Mouse (Mus musculus): ENCODE data around the gene Hsd17b7.
A peak's percentile ranks its signal among the peaks of the same experiment; 100 is the strongest.

Gene Hsd17b7

DNA sequence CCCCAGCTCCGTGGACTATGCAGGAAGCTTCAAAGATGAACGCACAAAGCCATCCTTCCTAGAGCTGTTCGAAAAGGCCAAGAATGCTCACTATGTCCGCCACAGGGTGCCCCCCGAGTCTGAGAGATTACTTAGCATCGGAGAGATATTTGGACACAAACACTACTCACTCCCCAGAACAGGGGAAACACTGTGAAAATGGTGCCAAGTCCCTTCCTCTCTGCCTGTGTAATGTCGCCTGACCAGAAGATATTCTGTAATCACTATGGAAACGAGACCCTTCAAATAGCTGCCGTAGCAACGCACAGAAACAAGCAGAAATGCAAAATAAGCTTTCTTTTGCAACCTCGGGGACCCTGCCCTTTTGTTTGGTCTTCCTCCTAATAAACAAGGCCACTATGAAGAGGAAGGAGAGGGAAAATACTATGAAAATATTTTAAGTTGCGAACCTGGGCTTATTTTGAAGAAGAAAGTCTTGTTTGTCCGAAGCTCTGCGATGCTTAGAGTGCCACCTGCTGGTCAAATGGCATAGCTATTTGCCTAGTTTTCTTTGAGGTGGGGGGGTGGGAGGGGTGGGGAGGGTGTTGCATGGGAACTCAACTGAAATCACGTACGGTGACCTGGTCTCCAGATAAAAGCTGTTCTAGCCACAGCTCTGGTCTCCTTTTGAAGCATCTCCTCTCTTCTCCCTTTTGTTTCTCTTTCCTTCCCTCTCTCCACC, 34.9 kb downstream of the Hsd17b7 start:
- DNase-seq: peak in 1 of 2 experiments; percentile 12

DNA sequence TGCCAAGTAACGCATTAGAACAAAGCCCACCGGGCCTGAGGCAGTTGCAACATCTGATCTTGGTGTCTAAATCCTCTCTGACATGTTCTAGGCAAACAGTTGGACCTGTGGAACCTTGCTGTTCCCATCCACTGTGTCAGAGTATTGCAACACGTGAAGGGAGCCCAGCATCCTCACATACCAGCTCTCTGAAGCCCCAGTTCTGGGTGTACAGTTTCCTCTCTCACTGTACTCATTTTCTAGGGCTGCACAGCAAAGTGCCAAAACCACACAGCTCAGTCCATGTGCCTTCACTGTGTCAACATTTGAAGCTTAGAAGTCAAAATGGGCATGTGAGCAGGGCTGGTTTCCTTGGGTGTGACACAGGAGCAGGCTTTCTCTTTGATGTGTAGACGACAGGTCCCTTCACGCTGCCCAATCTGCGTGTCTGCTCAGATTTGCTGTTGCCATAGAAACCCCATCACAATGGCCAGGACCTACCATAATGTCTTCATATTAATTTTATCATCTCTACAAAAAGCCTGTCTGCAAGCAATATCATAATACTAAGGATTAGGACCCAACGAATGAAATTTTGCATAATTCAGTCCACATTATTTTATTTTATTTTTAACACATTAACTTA, 36.8 kb downstream of the Hsd17b7 start:
- DNase-seq: no peak

DNA sequence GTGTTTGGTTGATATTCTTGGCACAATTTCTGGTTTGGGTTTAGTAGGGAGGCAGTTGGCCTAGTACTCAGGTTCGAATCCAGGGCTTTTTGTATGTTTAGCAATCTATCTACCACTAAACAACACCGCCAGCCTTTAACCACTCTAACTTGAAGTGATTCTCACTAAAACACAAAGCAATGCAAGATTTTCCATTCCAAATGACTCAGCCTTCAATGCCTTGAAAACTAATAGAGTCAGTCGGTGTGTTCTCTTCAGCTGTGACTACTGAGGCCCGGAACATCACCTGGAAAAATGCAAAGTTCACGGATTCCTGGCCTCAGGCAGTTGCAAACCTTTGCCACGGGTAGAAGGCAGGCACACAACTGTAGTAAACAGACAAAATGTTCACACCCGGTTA, 37.3 kb downstream of the Hsd17b7 start:
- DNase-seq: no peak

DNA sequence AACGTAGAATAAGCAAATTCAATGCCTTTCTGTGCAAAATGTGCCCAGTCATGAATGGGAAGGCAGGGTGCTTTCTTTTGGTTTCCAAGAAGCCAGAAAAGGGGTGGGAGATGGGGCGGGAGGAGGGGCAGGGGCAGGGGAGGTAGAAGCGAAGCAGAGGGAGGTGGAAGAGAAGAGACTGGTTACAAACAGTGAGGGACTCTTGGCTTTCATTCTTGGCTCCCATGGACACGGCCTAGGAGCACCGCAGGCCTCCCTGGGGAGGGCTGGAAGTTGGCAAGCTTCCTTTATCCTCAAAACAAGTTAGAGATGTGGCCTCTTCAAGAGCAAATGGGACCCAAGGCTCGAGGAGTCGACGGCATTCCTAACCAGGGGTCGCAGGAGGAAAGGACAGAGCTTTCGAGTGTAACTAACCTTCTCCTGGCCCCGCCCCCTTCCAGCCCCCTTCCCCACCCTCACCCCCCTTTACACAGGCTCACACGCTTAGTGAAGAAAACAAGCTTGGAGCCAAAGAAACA, 40.5 kb downstream of the Hsd17b7 start, which contains the start of gene Ccdc190:
Gene Ccdc190 (plus strand): TSS at position 195 of the 518 bp plus-strand sequence.
- no peak for DNase-seq

DNA sequence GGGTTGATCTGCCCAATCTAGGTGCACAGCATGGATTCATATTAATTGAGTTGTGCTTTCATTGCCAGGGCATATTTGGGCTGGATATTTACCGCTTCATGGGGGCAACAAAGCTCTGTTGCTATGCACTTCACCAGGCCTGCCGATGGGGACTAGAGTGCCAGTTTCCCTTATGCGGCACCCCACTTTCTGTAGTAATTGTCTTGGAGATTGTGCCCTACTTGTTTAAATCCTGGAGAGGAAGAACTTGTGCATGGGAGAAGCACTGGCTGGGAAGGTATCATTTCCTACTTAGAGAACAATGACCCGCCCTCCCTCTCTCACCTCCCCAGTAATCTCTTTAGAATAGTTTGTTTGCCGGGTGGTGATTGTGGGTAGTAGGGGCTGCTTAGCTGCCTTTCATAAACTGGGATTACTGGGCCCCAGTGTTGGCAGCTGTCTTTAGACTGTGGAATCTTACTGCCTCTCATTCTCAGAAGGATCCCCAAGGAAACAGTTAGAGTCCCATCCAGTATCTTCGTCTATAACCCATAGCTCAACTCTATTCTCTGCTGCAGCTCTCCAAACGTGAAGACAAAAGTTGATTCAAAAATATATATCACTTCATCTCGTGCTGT, 41.2 kb downstream of the Hsd17b7 start:
- DNase-seq: no peak

DNA sequence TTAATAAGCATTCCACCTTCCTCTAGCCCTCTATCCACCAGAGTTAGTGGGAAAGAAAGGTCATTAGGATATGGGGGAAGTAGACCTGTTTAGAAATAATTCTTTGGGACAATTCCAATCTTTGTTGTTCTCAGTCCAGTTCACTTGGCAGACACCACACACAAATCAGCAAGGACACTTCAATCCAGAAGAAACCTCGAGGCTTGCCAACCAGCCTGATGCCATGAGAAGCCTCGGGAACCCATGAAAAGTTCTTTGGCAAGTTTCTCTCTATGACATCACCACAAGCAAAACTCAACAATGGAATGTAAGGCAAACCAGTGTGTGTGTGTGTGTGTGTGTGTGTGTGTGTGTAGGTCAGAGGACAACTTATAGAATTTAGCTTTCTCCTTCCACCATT, 44.5 kb downstream of the Hsd17b7 start:
- DNase-seq: no peak

DNA sequence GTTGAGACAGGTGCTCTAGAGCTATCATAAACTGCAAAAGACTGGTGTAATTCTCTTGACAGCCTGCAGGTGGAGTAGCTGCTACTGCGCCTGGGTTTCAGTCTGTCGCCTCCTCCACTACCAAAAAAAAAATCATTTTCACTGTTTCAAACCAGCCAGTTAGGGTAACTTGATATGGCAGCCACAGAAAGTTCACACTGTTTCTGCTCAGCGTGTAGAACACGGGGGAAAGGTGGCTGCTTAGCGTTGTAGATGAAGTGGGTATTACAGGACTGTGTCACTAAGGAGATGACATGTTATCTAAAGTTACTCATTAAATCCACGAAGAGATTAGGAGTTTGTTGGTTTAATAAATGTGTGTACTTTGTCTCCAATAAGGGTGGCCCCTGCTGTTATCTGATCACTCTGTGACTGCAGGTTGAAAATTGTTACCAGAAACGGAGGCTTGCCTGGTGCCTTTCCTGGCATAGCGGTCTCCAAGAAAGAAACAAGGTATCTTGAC, 47.3 kb downstream of the Hsd17b7 start:
- DNase-seq: no peak

DNA sequence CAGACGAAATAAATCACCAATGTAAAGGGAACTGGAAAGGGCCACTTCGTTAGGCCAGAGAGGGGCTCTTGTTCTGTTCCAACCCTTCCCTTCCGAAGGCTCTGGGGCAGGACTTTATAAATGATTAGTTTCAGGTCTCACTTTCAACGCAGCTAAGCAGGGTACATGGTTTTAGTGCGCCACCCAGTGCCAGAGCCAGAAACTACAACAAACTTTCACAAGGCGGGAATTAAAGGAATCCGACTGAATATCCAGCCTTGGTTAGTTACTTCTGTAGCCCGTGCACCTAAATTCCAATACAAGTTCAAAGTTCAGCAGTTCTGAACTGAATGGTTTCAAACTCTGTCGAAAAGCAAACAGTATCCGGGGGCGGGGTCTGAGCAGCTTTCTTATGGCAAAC, 49.8 kb downstream of the Hsd17b7 start:
- peak; percentile 8 to 24 for DNase-seq

DNA sequence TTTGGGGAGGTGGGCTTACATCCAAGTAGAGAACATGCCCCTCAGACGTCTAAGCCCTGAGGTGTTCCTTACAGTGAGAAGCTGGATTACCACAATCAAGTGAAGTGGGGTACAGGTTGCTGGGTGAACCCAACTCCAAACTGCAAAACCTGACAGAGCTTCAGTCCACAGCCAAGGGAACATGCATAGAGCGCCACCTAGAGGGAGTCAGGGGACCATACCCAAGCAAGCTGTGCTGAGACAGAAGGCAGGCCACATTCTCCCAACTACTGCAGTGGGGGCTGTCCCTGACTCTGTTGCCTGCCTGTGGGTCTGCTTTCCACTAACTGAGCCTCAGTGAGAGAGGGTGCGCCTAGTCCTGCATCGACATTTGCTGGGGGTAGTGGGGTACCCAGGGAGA, 51.0 kb downstream of the Hsd17b7 start:
- no peak for DNase-seq

DNA sequence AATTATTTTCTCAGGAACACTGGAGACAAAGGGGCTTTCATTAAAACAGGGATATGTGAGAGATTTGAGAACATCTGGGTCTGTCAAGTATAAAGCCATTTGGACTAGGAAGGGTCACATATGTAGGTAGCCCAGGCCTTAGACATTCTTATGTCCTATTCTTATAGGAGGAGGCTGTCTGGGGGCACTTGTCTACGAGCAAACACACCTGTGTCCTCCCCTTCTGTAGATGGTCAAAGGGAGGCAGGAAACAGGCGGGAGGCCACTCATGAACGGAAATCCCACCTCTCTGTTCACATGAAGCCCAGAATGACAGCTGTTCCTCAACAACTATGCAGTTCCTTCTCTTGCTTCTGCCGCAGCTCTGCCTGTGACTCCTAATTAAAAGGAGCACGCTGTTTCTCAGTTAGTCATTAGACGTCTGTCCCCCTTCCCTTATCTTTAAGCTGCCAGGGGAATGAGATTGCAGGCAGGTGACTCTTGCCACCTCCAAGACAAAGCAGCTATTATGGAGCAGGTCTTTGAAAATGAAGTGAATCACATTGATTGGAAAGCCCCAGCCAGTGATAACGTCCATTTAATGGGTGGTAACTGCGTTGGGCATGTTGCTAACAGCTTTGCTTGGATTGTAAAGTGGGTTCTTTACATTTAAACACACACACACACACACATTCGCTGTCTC, 51.8 kb downstream of the Hsd17b7 start:
- no peak for DNase-seq

DNA sequence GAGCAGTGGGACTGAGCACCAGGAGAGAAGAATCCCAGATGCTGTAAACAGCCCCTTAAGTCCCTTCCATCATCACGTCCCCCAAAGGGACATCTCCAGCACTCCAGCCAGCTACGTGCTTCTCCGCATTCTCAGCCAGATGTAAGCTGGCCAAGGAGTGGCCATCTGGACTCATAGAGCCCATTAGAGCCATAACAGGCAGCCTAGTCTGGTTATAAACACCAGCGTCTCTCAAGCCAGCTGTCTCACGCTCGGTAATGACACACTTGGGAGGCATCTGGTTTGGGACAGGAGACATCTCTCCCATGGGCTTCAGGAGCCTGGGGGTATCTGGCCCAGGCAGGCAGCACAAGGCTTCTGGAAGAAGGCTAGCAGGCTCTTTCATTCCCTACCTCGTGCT, 52.4 kb downstream of the Hsd17b7 start:
- no peak for DNase-seq

DNA sequence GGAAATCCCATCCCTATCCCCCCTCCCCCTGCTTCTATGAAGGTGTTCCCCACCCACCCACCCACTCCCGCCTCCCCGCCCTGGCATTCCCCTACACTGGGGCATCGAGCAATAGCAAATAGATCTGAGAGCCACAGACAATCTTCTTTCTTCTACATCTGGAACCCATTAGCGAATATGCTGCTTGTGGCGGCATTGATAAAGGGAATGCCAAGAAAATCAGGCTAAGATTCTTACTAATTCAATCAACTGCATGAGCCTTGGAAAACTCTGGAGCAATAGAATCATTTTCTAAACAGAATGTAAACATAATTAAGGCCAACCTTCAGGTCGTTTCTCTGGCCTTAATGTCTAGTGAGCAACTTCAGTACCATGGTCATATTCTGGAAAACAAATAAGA, 57.5 kb downstream of the Hsd17b7 start:
- DNase-seq: no peak

DNA sequence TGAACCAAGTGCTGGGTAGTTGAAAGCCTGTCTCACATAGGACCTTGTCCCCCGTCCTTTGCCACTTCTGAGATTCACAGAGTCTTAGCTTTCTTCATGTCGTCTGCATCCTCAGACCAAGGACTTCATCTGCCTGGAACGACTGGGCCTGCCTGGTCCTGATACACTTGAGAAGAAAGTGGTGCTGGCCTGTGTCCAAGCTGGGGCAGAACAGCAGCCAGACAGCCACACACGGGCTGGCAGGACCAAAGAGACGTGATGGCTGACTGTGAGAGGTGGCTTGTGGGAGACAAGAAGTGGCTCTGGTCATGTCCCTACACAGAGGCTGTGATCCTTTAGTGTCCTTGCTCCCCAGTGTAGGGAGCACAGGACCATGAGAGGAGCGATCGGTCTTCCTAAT, 58.3 kb downstream of the Hsd17b7 start:
- no peak for DNase-seq

DNA sequence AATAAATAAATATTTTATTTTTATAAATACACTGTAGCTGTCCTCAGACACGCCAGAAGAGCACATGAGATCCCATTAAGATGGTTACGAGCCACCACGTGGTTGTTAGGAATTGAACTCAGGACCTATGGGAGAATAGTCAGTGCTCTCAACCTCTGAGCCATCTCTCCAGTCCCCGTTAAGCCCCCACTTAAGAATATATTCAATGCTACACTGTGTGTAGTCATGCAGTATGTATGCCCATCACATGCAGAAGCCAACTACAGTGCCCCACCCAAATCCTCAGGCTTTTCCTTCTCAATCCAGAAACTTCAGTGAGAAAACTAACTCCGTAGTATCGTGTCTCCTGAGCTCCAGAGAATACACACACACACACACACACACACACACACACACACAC, 59.4 kb downstream of the Hsd17b7 start:
- no peak for DNase-seq

DNA sequence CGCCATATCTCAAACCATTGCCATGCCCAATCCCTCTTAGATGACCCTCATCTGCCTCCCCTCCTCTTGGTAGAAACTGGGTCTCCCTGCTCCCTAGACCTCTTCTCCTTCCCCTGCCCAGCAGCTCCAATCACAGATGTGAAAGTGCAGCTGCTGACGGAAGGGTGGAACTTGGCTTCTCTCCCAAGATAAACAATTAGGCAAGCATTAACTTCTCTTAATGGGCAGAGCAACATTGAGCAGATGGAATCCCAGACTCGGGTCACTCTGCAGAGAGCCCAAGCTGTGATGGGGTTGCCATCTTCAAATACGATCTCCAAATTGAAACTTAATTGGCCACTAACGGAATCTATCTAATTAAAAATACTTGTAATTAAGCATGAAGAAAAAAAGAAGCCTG, 59.9 kb downstream of the Hsd17b7 start:
- no peak for DNase-seq

DNA sequence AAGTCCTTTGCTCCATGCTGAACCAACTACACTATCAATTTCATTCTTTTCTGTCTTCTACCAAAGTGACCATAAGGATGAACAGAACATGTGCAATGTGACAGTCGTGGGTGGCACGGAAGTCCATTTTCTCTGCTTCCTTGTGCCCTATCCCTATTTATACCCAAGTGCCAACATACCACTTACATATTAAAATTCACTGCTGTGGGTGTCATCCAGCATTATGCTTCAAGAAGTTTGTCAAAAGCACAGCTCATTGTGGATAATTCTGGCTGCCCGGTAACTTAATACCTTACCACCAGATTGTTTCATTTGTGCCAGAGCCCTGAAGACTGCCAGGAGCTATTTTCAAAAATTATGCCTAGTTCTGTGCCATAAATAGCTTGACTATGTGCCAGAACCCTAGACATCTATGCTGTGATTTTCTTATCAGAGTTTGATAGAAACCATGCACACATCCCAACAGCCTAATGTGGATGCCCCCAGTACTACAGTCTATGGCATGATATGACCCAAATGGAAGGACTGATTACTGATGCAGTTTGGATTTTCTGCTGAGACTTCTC, 68.2 kb downstream of the Hsd17b7 start:
- DNase-seq: no peak
